Mouse (Mus musculus): ENCODE measurements around the gene Gm20388. TPM values are rescaled to one million over a fixed set of nuclear protein-coding genes. Genes with fewer than 3 reads are reported as not detected.

The Gm20388 gene
- polyA plus RNA-seq, 1 experiment from 2014 or later, result 3.6 TPM

DNA sequence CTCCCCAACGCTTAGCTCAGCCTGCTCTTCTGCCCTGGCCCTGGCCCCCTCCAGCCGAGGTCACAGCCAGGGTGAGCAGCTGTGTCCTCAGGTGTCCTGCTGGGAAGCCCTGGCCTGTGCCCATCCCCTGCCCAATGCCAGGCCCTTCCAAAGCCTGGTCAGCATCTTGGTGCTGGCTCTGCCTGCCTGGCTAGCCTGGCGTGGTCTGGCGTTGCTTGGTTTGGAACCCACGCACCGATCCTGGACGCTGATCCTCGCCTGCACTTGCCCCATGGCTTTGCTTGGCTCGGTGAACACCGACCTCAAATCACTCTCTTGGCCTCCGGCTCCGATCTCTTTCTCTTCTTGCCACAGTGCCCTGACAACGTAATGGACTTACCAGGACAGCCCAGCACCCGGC lies 152.1 kb downstream of the Gm20388 start:
- no peaks in the 10 kb centered on the region for H3K27me3 ChIP-seq (replicated peaks; ENCODE audit: low read depth, poor library complexity, severe bottlenecking)
- H3K27ac ChIP-seq (replicated peaks), result no peak overlapping the region
- H3K4me1 ChIP-seq, result peaks cover 8% of the 10 kb centered on the region
- H3K4me3 ChIP-seq, result no peak overlapping the region
- WGBS, result 91% methylated on average over 14 of the region's 14 CpGs
- no peaks in the 10 kb centered on the region for H3K9me3 ChIP-seq
- no peaks in the 10 kb centered on the region for H3K36me3 ChIP-seq (replicated peaks)
- DNase-seq (ENCODE audit: low spot score), result no peak

GRCm38 (mm10) chr8:120063326-120063725 lies 152.7 kb downstream of the Gm20388 start:
- no peak overlapping the region for H3K27ac ChIP-seq (replicated peaks)
- H3K4me3 ChIP-seq, result no peak overlapping the region
- no peaks in the 10 kb centered on the region for H3K36me3 ChIP-seq (replicated peaks)
- H3K27me3 ChIP-seq (replicated peaks; ENCODE audit: low read depth, poor library complexity, severe bottlenecking), result no peaks in the 10 kb centered on the region
- no peak for DNase-seq (ENCODE audit: low spot score)
- H3K4me1 ChIP-seq, result peaks cover 14% of the 10 kb centered on the region
- WGBS, result 88% methylated on average over 3 of the region's 3 CpGs
- no peaks in the 10 kb centered on the region for H3K9me3 ChIP-seq

GRCm38 (mm10) chr8:120065611-120066010 lies 155.0 kb downstream of the Gm20388 start:
- Histone ChIP-seq H3K27me3 (replicated peaks; ENCODE audit: low read depth, poor library complexity, severe bottlenecking) (no peaks in the 10 kb centered on the region), H3K9me3 (no peaks in the 10 kb centered on the region), H3K4me3 (no peak overlapping the region), H3K4me1 (peaks cover 18% of the 10 kb centered on the region), H3K27ac (replicated peaks) (no peak overlapping the region), H3K36me3 (replicated peaks) (no peaks in the 10 kb centered on the region)
- 91% methylated on average over 8 of the region's 8 CpGs for WGBS
- DNase-seq (ENCODE audit: low spot score), result no peak

GRCm38 (mm10) chr8:120066226-120066625 lies 155.6 kb downstream of the Gm20388 start:
- H3K4me3 ChIP-seq, result no peak overlapping the region
- no peaks in the 10 kb centered on the region for H3K36me3 ChIP-seq (replicated peaks)
- peaks cover 18% of the 10 kb centered on the region for H3K4me1 ChIP-seq
- H3K27me3 ChIP-seq (replicated peaks; ENCODE audit: low read depth, poor library complexity, severe bottlenecking), result no peaks in the 10 kb centered on the region
- 90% methylated on average over 4 of the region's 4 CpGs for WGBS
- no peak overlapping the region for H3K27ac ChIP-seq (replicated peaks)
- no peaks in the 10 kb centered on the region for H3K9me3 ChIP-seq
- DNase-seq (ENCODE audit: low spot score), result no peak

DNA sequence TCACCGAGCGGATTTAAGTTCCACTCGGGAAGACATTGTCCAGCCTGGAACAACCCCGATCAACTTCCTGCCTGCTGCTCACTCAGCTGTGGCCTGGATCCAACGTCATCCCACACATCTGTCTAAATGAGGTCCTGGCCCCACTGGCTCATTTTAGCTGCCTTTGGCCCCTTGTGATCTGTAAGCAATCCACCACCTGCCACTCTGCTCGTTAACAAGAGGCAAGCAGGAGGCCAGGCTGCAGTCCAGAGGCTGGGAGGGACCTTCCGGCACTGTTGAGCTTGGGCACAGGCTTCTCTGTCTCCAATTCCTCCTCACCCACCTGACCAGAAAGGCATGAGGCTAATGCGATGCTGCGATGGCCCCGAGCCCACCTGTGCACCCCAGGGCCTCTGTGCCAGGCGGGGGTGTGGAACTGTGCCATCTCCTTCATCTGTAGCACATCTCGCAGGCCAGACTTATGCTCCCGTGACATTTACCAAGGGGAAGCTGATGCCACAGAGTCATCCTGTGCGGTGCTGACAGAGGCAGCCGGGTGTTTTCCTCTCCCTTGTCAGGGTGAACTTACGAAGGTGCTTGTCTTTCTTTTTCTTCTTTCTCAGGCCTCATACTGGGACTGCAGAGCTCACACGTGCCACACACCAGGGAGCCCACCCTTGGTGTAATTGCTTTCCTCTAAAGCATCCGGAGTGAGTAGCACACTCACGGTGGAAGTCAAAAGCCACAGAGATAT lies 157.5 kb downstream of the Gm20388 start:
- no peaks in the 10 kb centered on the region for H3K9me3 ChIP-seq
- H3K4me3 ChIP-seq, result no peak overlapping the region
- peaks cover 32% of the 10 kb centered on the region for H3K4me1 ChIP-seq
- 63% methylated on average over 19 of the region's 19 CpGs for WGBS
- no peak overlapping the region for H3K27ac ChIP-seq (replicated peaks)
- peaks cover 1% of the 10 kb centered on the region; the same call in 1 of the 2 replicates for H3K27me3 ChIP-seq (replicated peaks; ENCODE audit: low read depth, poor library complexity, severe bottlenecking)
- H3K36me3 ChIP-seq (replicated peaks), result no peaks in the 10 kb centered on the region
- DNase-seq (ENCODE audit: low spot score), result no peak

DNA sequence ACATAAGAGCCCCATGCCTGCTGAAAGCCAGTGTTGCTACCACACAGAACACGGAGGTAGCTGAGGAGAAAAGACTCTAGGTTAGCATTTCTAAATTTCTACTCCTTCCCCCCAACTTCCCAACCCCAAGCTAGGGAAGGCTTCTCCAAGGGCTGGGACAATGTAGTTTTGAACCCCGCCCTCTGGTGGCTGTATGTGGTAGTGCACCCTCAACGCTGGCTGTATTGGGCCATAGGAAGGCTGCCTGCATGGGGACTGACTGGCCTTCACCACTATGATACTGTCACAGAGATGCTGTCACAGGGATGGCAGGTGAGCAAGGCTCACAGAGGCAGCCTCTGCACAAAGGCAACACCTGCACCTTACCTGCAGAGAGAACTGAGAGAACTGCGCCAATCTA lies 161.0 kb downstream of the Gm20388 start:
- peaks cover 14% of the 10 kb centered on the region; the same call in 1 of the 2 replicates for H3K27me3 ChIP-seq (replicated peaks; ENCODE audit: low read depth, poor library complexity, severe bottlenecking)
- WGBS, result 30% methylated on average over 4 of the region's 4 CpGs
- no peaks in the 10 kb centered on the region for H3K36me3 ChIP-seq (replicated peaks)
- H3K4me1 ChIP-seq, result peaks cover 38% of the 10 kb centered on the region
- no peak overlapping the region for H3K27ac ChIP-seq (replicated peaks)
- DNase-seq (ENCODE audit: low spot score), result peak; percentile 86
- H3K9me3 ChIP-seq, result no peaks in the 10 kb centered on the region
- H3K4me3 ChIP-seq, result no peak overlapping the region

DNA sequence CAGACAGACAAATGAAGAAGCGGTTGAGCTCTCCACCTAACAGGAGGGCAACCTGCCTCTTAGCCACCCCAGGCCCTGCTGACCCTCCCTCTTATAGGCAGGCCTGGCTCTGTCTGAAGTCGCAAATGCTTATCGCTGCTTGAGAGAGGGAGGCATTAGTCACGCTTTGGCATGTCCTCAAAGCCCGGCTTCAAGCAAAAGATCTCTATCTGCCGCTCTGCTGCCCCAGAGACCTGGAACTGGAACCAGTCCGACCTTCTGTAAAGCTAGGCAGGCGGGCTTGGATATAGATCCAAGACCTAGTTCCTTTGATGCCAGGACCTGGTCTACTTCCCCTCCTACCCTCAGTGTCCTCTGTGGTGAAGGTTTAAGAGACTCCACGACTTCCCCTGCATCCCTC lies 161.6 kb downstream of the Gm20388 start:
- Histone ChIP-seq H3K36me3 (replicated peaks) (no peaks in the 10 kb centered on the region), H3K27ac (replicated peaks) (no peak overlapping the region), H3K4me1 (peaks cover 38% of the 10 kb centered on the region), H3K9me3 (no peaks in the 10 kb centered on the region), H3K27me3 (replicated peaks; ENCODE audit: low read depth, poor library complexity, severe bottlenecking) (peaks cover 14% of the 10 kb centered on the region; the same call in 1 of the 2 replicates), H3K4me3 (no peak overlapping the region)
- WGBS, result 70% methylated on average over 9 of the region's 9 CpGs
- DNase-seq (ENCODE audit: low spot score), result no peak

DNA sequence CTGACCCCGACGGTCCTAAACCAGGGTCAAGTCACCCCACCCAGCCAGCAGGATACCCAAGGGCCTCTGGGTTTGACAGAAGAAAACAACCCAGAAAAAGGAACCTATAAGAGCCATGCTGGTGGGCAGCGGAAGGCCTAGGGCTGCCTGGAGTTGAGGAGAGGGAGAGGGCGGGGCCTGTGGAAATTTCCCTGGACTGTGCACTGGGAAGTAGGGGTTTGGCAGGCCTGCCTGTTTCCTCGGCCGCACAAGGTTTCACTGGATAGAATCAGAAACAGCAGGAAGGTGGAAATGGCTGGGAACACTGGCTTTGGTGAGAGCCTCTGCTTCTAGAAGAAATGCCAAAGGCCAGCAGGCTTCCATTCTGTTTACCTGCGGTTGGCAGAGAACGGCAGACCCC lies 162.2 kb downstream of the Gm20388 start:
- H3K9me3 ChIP-seq, result no peaks in the 10 kb centered on the region
- H3K4me3 ChIP-seq, result no peak overlapping the region
- H3K4me1 ChIP-seq, result peaks cover 37% of the 10 kb centered on the region
- peak; percentile 21 for DNase-seq (ENCODE audit: low spot score)
- no peak overlapping the region for H3K27ac ChIP-seq (replicated peaks)
- H3K36me3 ChIP-seq (replicated peaks), result no peaks in the 10 kb centered on the region
- WGBS, result 86% methylated on average over 8 of the region's 8 CpGs
- peaks cover 14% of the 10 kb centered on the region; the same call in 1 of the 2 replicates for H3K27me3 ChIP-seq (replicated peaks; ENCODE audit: low read depth, poor library complexity, severe bottlenecking)

- Histone ChIP-seq H3K4me3 (no peak overlapping the region), H3K27ac (replicated peaks) (no peak overlapping the region), H3K27me3 (replicated peaks; ENCODE audit: low read depth, poor library complexity, severe bottlenecking) (peaks cover 14% of the 10 kb centered on the region; the same call in 1 of the 2 replicates), H3K4me1 (peaks cover 28% of the 10 kb centered on the region), H3K9me3 (no peaks in the 10 kb centered on the region), H3K36me3 (replicated peaks) (no peaks in the 10 kb centered on the region)
- DNase-seq (ENCODE audit: low spot score), result no peak
- WGBS, result 75% methylated on average over 6 of the region's 6 CpGs
Measured at GRCm38 (mm10) chr8:120074516-120074915, 163.9 kb downstream of the Gm20388 start.

- H3K27me3 ChIP-seq (replicated peaks; ENCODE audit: low read depth, poor library complexity, severe bottlenecking), result peaks cover 14% of the 10 kb centered on the region; the same call in 1 of the 2 replicates
- no peak overlapping the region for H3K4me3 ChIP-seq
- peaks cover 28% of the 10 kb centered on the region for H3K4me1 ChIP-seq
- H3K27ac ChIP-seq (replicated peaks), result no peak overlapping the region; the same call in 1 of the 2 replicates
- 42% methylated on average over 6 of the region's 6 CpGs for WGBS
- no peaks in the 10 kb centered on the region for H3K9me3 ChIP-seq
- peaks cover 4% of the 10 kb centered on the region; the same call in 1 of the 2 replicates for H3K36me3 ChIP-seq (replicated peaks)
- DNase-seq (ENCODE audit: low spot score), result no peak
Measured at GRCm38 (mm10) chr8:120075347-120075746, 164.7 kb downstream of the Gm20388 start.

DNA sequence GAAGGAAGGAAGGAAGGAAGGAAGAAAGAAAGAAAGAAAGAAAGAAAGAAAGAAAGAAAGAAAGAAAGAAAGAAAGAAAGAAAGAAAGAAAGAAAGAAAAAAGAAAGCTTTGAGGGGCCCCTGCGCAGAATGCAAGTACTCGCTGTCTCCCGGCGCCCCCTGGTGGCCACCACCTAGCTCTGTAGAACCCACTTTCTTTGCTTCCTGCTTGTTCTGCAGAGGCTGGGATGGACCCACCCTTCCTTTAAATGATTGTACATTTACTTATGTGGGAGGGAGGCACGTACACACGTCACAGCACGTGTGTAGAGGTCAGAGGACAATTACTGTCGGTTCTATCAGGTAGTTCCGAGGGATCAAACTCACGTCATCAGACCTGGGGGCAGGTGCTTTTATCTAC lies 167.4 kb downstream of the Gm20388 start:
- Histone ChIP-seq H3K9me3 (no peaks in the 10 kb centered on the region), H3K36me3 (replicated peaks) (peaks cover 31% of the 10 kb centered on the region), H3K27ac (replicated peaks) (no peak overlapping the region), H3K4me3 (no peak overlapping the region), H3K4me1 (peaks cover 18% of the 10 kb centered on the region), H3K27me3 (replicated peaks; ENCODE audit: low read depth, poor library complexity, severe bottlenecking) (peaks cover 13% of the 10 kb centered on the region; the same call in 1 of the 2 replicates)
- peak; percentile 86 for DNase-seq (ENCODE audit: low spot score)
- 20% methylated on average over 10 of the region's 10 CpGs for WGBS

- no peak overlapping the region for H3K27ac ChIP-seq (replicated peaks)
- H3K4me1 ChIP-seq, result peaks cover 14% of the 10 kb centered on the region
- H3K4me3 ChIP-seq, result no peak overlapping the region
- no peak for DNase-seq (ENCODE audit: low spot score)
- H3K36me3 ChIP-seq (replicated peaks), result peaks cover 40% of the 10 kb centered on the region
- 62% methylated on average over 5 of the region's 5 CpGs for WGBS
- H3K27me3 ChIP-seq (replicated peaks; ENCODE audit: low read depth, poor library complexity, severe bottlenecking), result 0 out of 2 replicates have a peak, but pooled peaks cover 7% of the 10 kb centered on the region
- no peaks in the 10 kb centered on the region for H3K9me3 ChIP-seq
Measured at GRCm38 (mm10) chr8:120079361-120079760, 168.7 kb downstream of the Gm20388 start.

- no peak for DNase-seq (ENCODE audit: low spot score)
- H3K27ac ChIP-seq (replicated peaks), result no peak overlapping the region
- peaks cover 78% of the 10 kb centered on the region for H3K36me3 ChIP-seq (replicated peaks)
- H3K9me3 ChIP-seq, result no peaks in the 10 kb centered on the region
- H3K4me3 ChIP-seq, result no peak overlapping the region
- WGBS, result 95% methylated on average over 8 of the region's 8 CpGs
- H3K27me3 ChIP-seq (replicated peaks; ENCODE audit: low read depth, poor library complexity, severe bottlenecking), result no peaks in the 10 kb centered on the region
- peaks cover 6% of the 10 kb centered on the region; the same call in 1 of the 2 replicates for H3K4me1 ChIP-seq
Measured at GRCm38 (mm10) chr8:120083261-120083660, 172.6 kb downstream of the Gm20388 start.

All from embryonic facial prominence, embryonic 10.5 days (tissue).